Mouse (Mus musculus): ENCODE data around the gene Olfr1249. TPM values are rescaled to one million over a fixed set of nuclear protein-coding genes. Genes with fewer than 3 reads are reported as not detected.
"Not testable (repeated sequence)": the region's sequence is repeated elsewhere in the genome, so short reads cannot be mapped to it uniquely, and the experiment has no call there.

Olfr1249 gene
- polyA plus RNA-seq (2016; fragmentation: Nextera tagmentation; extraction: Ambion mirVana), result not detected in 2 replicates

GRCm38 (mm10) chr2:89634883-89635282, at the start of gene Olfr1249:
TSS of gene Olfr1249 (minus strand) at chr2:89634983.
- Histone ChIP-seq H3K4me2 (no peak within 1 kb of the TSS), H3K9me3 (replicated peaks) (no peaks in the 10 kb centered on the region), H3K27me3 (replicated peaks) (no peaks in the 10 kb centered on the region), H3K27ac (ENCODE audit: poor library complexity, severe bottlenecking) (no peak within 1 kb of the TSS), H3K36me3 (no peaks in the 10 kb centered on the region), H3K4me3 (no peak within 1 kb of the TSS), H3K4me1 (replicated peaks) (no peaks in the 10 kb centered on the region), H3K9ac (no peak within 1 kb of the TSS)
- ATAC-seq (ENCODE audit: insufficient number of reproducible peaks, low FRiP score), result no peak
- WGBS, result 89% methylated on average over 2 of the region's 2 CpGs

GRCm38 (mm10) chr2:89671836-89672235, 37.1 kb upstream of the Olfr1249 start, which contains the start of gene Olfr1251:
TSS of gene Olfr1251 (minus strand) at chr2:89671936.
- H3K4me3 ChIP-seq, result no peak within 1 kb of the TSS
- no peak within 1 kb of the TSS for H3K27ac ChIP-seq (ENCODE audit: poor library complexity, severe bottlenecking)
- no peak within 1 kb of the TSS for H3K9ac ChIP-seq
- H3K4me1 ChIP-seq (replicated peaks), result no peaks in the 10 kb centered on the region
- H3K36me3 ChIP-seq, result no peaks in the 10 kb centered on the region
- H3K9me3 ChIP-seq (replicated peaks), result no peaks in the 10 kb centered on the region
- no peaks in the 10 kb centered on the region for H3K27me3 ChIP-seq (replicated peaks)
- no peak for ATAC-seq (ENCODE audit: insufficient number of reproducible peaks, low FRiP score)
- H3K4me2 ChIP-seq, result no peak within 1 kb of the TSS

DNA sequence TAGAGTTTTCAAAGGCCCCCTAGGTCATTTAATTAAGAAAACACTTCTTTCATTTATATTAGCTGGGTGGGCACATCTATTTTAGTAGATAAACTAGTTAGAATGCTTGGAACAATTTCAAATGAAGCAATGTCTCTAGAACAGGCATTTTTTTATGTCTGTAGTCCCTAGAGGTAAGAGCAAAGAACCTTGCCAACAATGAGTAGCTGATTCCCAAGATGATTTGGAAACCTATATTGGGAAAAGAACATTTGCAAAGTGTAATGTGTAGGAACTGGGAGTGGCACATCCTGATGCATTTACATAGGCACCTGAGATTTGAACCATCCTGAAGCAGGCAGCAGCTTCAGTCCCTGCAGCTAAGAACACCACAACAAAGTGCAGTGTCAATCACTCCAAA, 26.6 kb upstream of the Olfr1249 start, which contains the start of gene Olfr1250:
Olfr1250 (minus strand) TSS at position 101 of the 400 bp plus-strand sequence.
- no peak within 1 kb of the TSS for H3K4me2 ChIP-seq
- no peaks in the 10 kb centered on the region for H3K27me3 ChIP-seq (replicated peaks)
- H3K9me3 ChIP-seq (replicated peaks), result no peaks in the 10 kb centered on the region
- H3K4me3 ChIP-seq, result no peak within 1 kb of the TSS
- H3K9ac ChIP-seq, result no peak within 1 kb of the TSS
- no peak within 1 kb of the TSS for H3K27ac ChIP-seq (ENCODE audit: poor library complexity, severe bottlenecking)
- no peaks in the 10 kb centered on the region for H3K4me1 ChIP-seq (replicated peaks)
- no peak for ATAC-seq (ENCODE audit: insufficient number of reproducible peaks, low FRiP score)
- H3K36me3 ChIP-seq, result no peaks in the 10 kb centered on the region

DNA sequence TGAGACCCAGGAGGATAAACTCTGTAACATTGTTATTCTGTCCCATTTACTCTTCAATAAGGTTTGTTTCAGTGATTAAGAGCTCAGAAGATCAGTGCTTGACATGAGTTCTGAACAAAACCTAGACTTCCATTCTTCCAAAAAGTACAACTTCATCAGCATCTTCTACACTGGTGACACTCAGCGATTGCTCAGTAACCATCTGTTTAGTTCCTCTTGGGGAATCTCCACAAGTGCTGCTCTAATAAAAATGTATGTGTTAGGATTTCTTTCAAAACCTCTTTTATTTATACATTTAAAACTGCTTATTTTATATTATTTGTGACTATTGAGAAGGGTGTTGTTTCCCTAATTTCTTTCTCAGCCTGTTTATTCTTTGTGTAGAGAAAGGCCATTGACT, 16.6 kb downstream of the Olfr1249 start, which contains the start of gene Olfr1248:
Olfr1248 (minus strand) TSS at position 101 of the 400 bp plus-strand sequence.
- 74% methylated on average over 1 of the region's 1 CpGs for WGBS
- not testable (repeated sequence) for H3K4me1 ChIP-seq (replicated peaks); H3K4me3 ChIP-seq; H3K27ac ChIP-seq (ENCODE audit: poor library complexity, severe bottlenecking); H3K9ac ChIP-seq; H3K27me3 ChIP-seq (replicated peaks); H3K9me3 ChIP-seq (replicated peaks); ATAC-seq (ENCODE audit: insufficient number of reproducible peaks, low FRiP score); H3K4me2 ChIP-seq; H3K36me3 ChIP-seq

DNA sequence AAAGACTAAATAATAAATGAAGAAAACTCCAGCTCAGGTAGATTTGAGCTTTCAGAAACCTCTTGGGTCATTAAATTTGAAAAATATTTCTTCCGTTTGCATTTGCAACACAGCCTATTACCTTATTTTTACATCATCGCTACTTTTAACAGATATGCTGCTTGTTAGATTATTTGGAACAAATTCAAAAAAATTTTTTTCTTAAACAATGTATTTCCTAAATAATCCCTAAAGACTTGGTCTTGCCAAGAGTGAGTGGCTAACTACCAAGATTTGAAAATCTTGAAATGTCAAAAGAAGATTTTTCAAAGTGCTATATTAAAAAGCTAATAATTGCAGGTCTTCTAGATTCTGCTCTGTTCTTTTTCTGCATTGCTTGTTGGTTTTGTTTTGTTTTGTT, 20.8 kb downstream of the Olfr1249 start, which contains the start of gene Olfr1247:
Olfr1247 (minus strand) TSS at position 101 of the 400 bp plus-strand sequence.
- Histone ChIP-seq H3K4me1 (replicated peaks) (no peaks in the 10 kb centered on the region), H3K4me3 (no peak within 1 kb of the TSS), H3K4me2 (no peak within 1 kb of the TSS), H3K27ac (ENCODE audit: poor library complexity, severe bottlenecking) (no peak within 1 kb of the TSS), H3K9me3 (replicated peaks) (no peaks in the 10 kb centered on the region), H3K9ac (no peak within 1 kb of the TSS), H3K27me3 (replicated peaks) (no peaks in the 10 kb centered on the region), H3K36me3 (no peaks in the 10 kb centered on the region)
- no peak for ATAC-seq (ENCODE audit: insufficient number of reproducible peaks, low FRiP score)
- WGBS, result 90% methylated on average over 2 of the region's 2 CpGs

GRCm38 (mm10) chr2:89593057-89593456, 41.7 kb downstream of the Olfr1249 start, which contains the start of gene Olfr1246:
TSS of gene Olfr1246 (minus strand) at chr2:89593157.
- no peak within 1 kb of the TSS for H3K4me3 ChIP-seq
- H3K4me2 ChIP-seq, result no peak within 1 kb of the TSS
- H3K36me3 ChIP-seq, result no peaks in the 10 kb centered on the region
- no peak within 1 kb of the TSS for H3K9ac ChIP-seq
- no peak within 1 kb of the TSS for H3K27ac ChIP-seq (ENCODE audit: poor library complexity, severe bottlenecking)
- H3K9me3 ChIP-seq (replicated peaks), result no peaks in the 10 kb centered on the region
- no peaks in the 10 kb centered on the region for H3K27me3 ChIP-seq (replicated peaks)
- H3K4me1 ChIP-seq (replicated peaks), result no peaks in the 10 kb centered on the region
- no peak for ATAC-seq (ENCODE audit: insufficient number of reproducible peaks, low FRiP score)
- 67% methylated on average over 2 of the region's 2 CpGs for WGBS

Other genes starting within 250 kb of the Olfr1249 start
- gene Olfr1238, start 225.3 kb downstream of the Olfr1249 start, polyA plus RNA-seq (2016; fragmentation: Nextera tagmentation; extraction: Ambion mirVana), result not detected in 2 replicates
- gene Olfr1239, start 214.6 kb downstream of the Olfr1249 start, polyA plus RNA-seq (2016; fragmentation: Nextera tagmentation; extraction: Ambion mirVana), result not detected in 2 replicates
- not detected in 2 replicates for gene Olfr1240, start 192.0 kb downstream of the Olfr1249 start, polyA plus RNA-seq (2016; fragmentation: Nextera tagmentation; extraction: Ambion mirVana)
- gene Olfr1241, start 147.9 kb downstream of the Olfr1249 start, polyA plus RNA-seq (2016; fragmentation: Nextera tagmentation; extraction: Ambion mirVana), result not detected in 2 replicates
- gene Olfr1242, start 136.6 kb downstream of the Olfr1249 start, polyA plus RNA-seq (2016; fragmentation: Nextera tagmentation; extraction: Ambion mirVana), result not detected in 2 replicates
- not detected in 2 replicates for gene Olfr1243, start 103.5 kb downstream of the Olfr1249 start, polyA plus RNA-seq (2016; fragmentation: Nextera tagmentation; extraction: Ambion mirVana)
- not detected in 2 replicates for gene Olfr1245, start 56.5 kb downstream of the Olfr1249 start, polyA plus RNA-seq (2016; fragmentation: Nextera tagmentation; extraction: Ambion mirVana)
- not detected in 2 replicates for gene Olfr1246, start 41.8 kb downstream of the Olfr1249 start, polyA plus RNA-seq (2016; fragmentation: Nextera tagmentation; extraction: Ambion mirVana)
- gene Olfr1247, start 20.9 kb downstream of the Olfr1249 start, polyA plus RNA-seq (2016; fragmentation: Nextera tagmentation; extraction: Ambion mirVana), result not detected in 2 replicates
- gene Olfr1248, start 16.7 kb downstream of the Olfr1249 start, polyA plus RNA-seq (2016; fragmentation: Nextera tagmentation; extraction: Ambion mirVana), result not detected in 2 replicates
- gene Olfr1250, start 26.5 kb upstream of the Olfr1249 start, polyA plus RNA-seq (2016; fragmentation: Nextera tagmentation; extraction: Ambion mirVana), result not detected in 2 replicates
- not detected in 2 replicates for gene Olfr1251, start 37.0 kb upstream of the Olfr1249 start, polyA plus RNA-seq (2016; fragmentation: Nextera tagmentation; extraction: Ambion mirVana)
- gene Olfr1252, start 90.0 kb upstream of the Olfr1249 start, polyA plus RNA-seq (2016; fragmentation: Nextera tagmentation; extraction: Ambion mirVana), result not detected in 2 replicates
- gene Olfr1253, start 122.1 kb upstream of the Olfr1249 start, polyA plus RNA-seq (2016; fragmentation: Nextera tagmentation; extraction: Ambion mirVana), result not detected in 2 replicates
- not detected in 2 replicates for gene Olfr1254, start 158.6 kb upstream of the Olfr1249 start, polyA plus RNA-seq (2016; fragmentation: Nextera tagmentation; extraction: Ambion mirVana)
- not detected in 2 replicates for gene Olfr1255, start 177.1 kb upstream of the Olfr1249 start, polyA plus RNA-seq (2016; fragmentation: Nextera tagmentation; extraction: Ambion mirVana)
- gene Olfr1256, start 206.6 kb upstream of the Olfr1249 start, polyA plus RNA-seq (2016; fragmentation: Nextera tagmentation; extraction: Ambion mirVana), result not detected in 2 replicates
- not detected in 2 replicates for gene Olfr48, start 213.2 kb upstream of the Olfr1249 start, polyA plus RNA-seq (2016; fragmentation: Nextera tagmentation; extraction: Ambion mirVana)
- not detected in 2 replicates for gene Olfr1257, start 243.5 kb upstream of the Olfr1249 start, polyA plus RNA-seq (2016; fragmentation: Nextera tagmentation; extraction: Ambion mirVana)

Data from heart, embryonic 12.5 days (tissue).